Comparison of ENCODE assay signal across 10 mouse cellular contexts in genomic region chrX:99046360-99047055, GRCm38 (mm10). TPM values are rescaled to one million over a fixed set of nuclear protein-coding genes. Genes with fewer than 3 reads are reported as not detected.
A peak's percentile ranks its signal among the peaks of the same experiment; 100 is the strongest.
DNase-seq lines count a peak whose midpoint lies in the region; ATAC-seq and TF ChIP-seq lines count a peak whose summit lies in the region.
"Had no signal": no experiment of that assay in that cellular context is flagged by ENCODE, and none has a peak within 500 bp of the region (broad histone marks: within the 10 kb centered on the region; RNA-seq: fewer than 3 reads in every experiment).

No protein-coding gene starts in this region.

- H3K9me3 ChIP-seq in liver, embryonic 15.5 days (replicated peaks) = no peaks in the 10 kb centered on the region
- no peaks in the 10 kb centered on the region for H3K9me3 ChIP-seq in heart, embryonic 12.5 days (replicated peaks)
- H3K9me3 ChIP-seq in kidney, postnatal 0 days (replicated peaks; ENCODE audit: low read length) = no peaks in the 10 kb centered on the region
- no peaks in the 10 kb centered on the region for H3K9me3 ChIP-seq in midbrain, embryonic 14.5 days (ENCODE audit: control insufficient read depth, low read length)
- H3K9me3 ChIP-seq in hindbrain, postnatal 0 days (ENCODE audit: low read length) = no peaks in the 10 kb centered on the region

- WGBS in liver, embryonic 15.5 days (ENCODE audit: insufficient replicate concordance) = 30% methylated on average over 5 of the region's 5 CpGs
- 51% methylated on average over 5 of the region's 5 CpGs for WGBS in heart, embryonic 12.5 days
- WGBS in kidney, postnatal 0 days = 42% methylated on average over 5 of the region's 5 CpGs
- WGBS in midbrain, embryonic 14.5 days = 67% methylated on average over 5 of the region's 5 CpGs
- 79% methylated on average over 5 of the region's 5 CpGs for WGBS in hindbrain, postnatal 0 days

- no peak overlapping the region for H3K4me3 ChIP-seq in liver, embryonic 15.5 days (replicated peaks)
- no peak overlapping the region for H3K4me3 ChIP-seq in heart, embryonic 12.5 days
- no peak overlapping the region for H3K4me3 ChIP-seq in kidney, postnatal 0 days (replicated peaks; ENCODE audit: low read depth, low read length)
- no peak overlapping the region for H3K4me3 ChIP-seq in midbrain, embryonic 14.5 days (replicated peaks; ENCODE audit: low read depth, low read length)
- H3K4me3 ChIP-seq in hindbrain, postnatal 0 days (ENCODE audit: low read length) = no peak overlapping the region

- no peaks in the 10 kb centered on the region for H3K36me3 ChIP-seq in liver, embryonic 15.5 days (replicated peaks)
- no peaks in the 10 kb centered on the region for H3K36me3 ChIP-seq in heart, embryonic 12.5 days
- H3K36me3 ChIP-seq in kidney, postnatal 0 days (ENCODE audit: insufficient read depth, low read length) = no peaks in the 10 kb centered on the region
- H3K36me3 ChIP-seq in splenic B cell, adult 2 months (ENCODE audit: control insufficient read depth, insufficient read depth, low read length, poor library complexity, severe bottlenecking) = no peaks in the 10 kb centered on the region
- H3K36me3 ChIP-seq in midbrain, embryonic 14.5 days (ENCODE audit: control insufficient read depth, insufficient read depth, low read length) = no peaks in the 10 kb centered on the region
- no peaks in the 10 kb centered on the region for H3K36me3 ChIP-seq in hindbrain, postnatal 0 days (ENCODE audit: insufficient read depth, low read length)

- no peak overlapping the region for H3K4me2 ChIP-seq in liver, embryonic 15.5 days
- peak overlapping the region; percentile 25 for H3K4me2 ChIP-seq in heart, embryonic 12.5 days
- peak overlapping the region; percentile 24; the same call in 1 of the 2 replicates for H3K4me2 ChIP-seq in kidney, postnatal 0 days (ENCODE audit: low read length)
- no peak overlapping the region for H3K4me2 ChIP-seq in midbrain, embryonic 14.5 days (ENCODE audit: low read length)
- H3K4me2 ChIP-seq in hindbrain, postnatal 0 days (ENCODE audit: low read depth, low read length) = no peak overlapping the region

- H3K27me3 ChIP-seq in liver, embryonic 15.5 days = peaks cover 36% of the 10 kb centered on the region
- H3K27me3 ChIP-seq in heart, embryonic 12.5 days (replicated peaks) = peaks cover 20% of the 10 kb centered on the region; the same call in 1 of the 2 replicates
- H3K27me3 ChIP-seq in kidney, postnatal 0 days (ENCODE audit: insufficient read depth, low read length) = no peaks in the 10 kb centered on the region
- no peaks in the 10 kb centered on the region for H3K27me3 ChIP-seq in splenic B cell, adult 2 months (ENCODE audit: control insufficient read depth, insufficient read depth, low read length, poor library complexity, severe bottlenecking)
- peaks cover 32% of the 10 kb centered on the region; the same call in 1 of the 2 replicates for H3K27me3 ChIP-seq in midbrain, embryonic 14.5 days (ENCODE audit: control insufficient read depth, insufficient read depth, low read length)
- no peaks in the 10 kb centered on the region for H3K27me3 ChIP-seq in hindbrain, postnatal 0 days (ENCODE audit: insufficient read depth, low read length)

- no peaks in the 10 kb centered on the region for H3K4me1 ChIP-seq in liver, embryonic 15.5 days (replicated peaks)
- peaks cover 59% of the 10 kb centered on the region for H3K4me1 ChIP-seq in heart, embryonic 12.5 days (replicated peaks)
- H3K4me1 ChIP-seq in kidney, postnatal 0 days (replicated peaks; ENCODE audit: insufficient read depth, low read length) = 0 out of 2 replicates have a peak, but pooled peaks cover 3% of the 10 kb centered on the region
- no peaks in the 10 kb centered on the region for H3K4me1 ChIP-seq in midbrain, embryonic 14.5 days (ENCODE audit: control insufficient read depth, insufficient read depth, low read length)
- no peaks in the 10 kb centered on the region for H3K4me1 ChIP-seq in hindbrain, postnatal 0 days (ENCODE audit: insufficient read depth, low read length)

- H3K9ac ChIP-seq in liver, embryonic 15.5 days = no peak overlapping the region
- no peak overlapping the region for H3K9ac ChIP-seq in heart, embryonic 12.5 days
- no peak overlapping the region for H3K9ac ChIP-seq in kidney, postnatal 0 days (ENCODE audit: low read depth, low read length)
- H3K9ac ChIP-seq in midbrain, embryonic 14.5 days (replicated peaks; ENCODE audit: low read length) = no peak overlapping the region
- no peak overlapping the region for H3K9ac ChIP-seq in hindbrain, postnatal 0 days (replicated peaks; ENCODE audit: low read length)

- no peak for TF ChIP-seq CTCF in kidney, postnatal 0 days (IDR thresholded peaks at IDR 0.05; ENCODE audit: low read depth)
- TF ChIP-seq CTCF in hindbrain, postnatal 0 days (IDR thresholded peaks at IDR 0.05; ENCODE audit: low read depth) = no peak

- 0 out of 2 replicates have a peak, but pooled peaks have one; percentile 20 for ATAC-seq in liver, embryonic 15.5 days (ENCODE audit: insufficient read depth)
- no peak for ATAC-seq in heart, embryonic 12.5 days (ENCODE audit: insufficient number of reproducible peaks, low FRiP score)
- ATAC-seq in kidney, postnatal 0 days (replicated peaks; ENCODE audit: low FRiP score, low read depth) = no peak
- no peak for ATAC-seq in midbrain, embryonic 14.5 days (ENCODE audit: low FRiP score, low TSS enrichment)
- no peak for ATAC-seq in hindbrain, postnatal 0 days
- ATAC-seq: hindbrain, embryonic 16.5 days had no signal

- DNase-seq in liver (no peak), adipocyte (ENCODE audit: low spot score) (no peak)
- DNase-seq in kidney, postnatal 0 days (ENCODE audit: low spot score) = peak; percentile 35
- peak; percentile 3 for DNase-seq in splenic B cell, adult 2 months (ENCODE audit: low read depth, low spot score)
- DNase-seq in midbrain, embryonic 14.5 days = no peak
- no peak for DNase-seq in hindbrain, postnatal 0 days (ENCODE audit: low spot score)
- DNase-seq: spleen, adult 18-20 months had no signal

- H3K27ac ChIP-seq in liver, embryonic 15.5 days (replicated peaks) = no peak overlapping the region
- H3K27ac ChIP-seq in heart, embryonic 12.5 days (ENCODE audit: poor library complexity, severe bottlenecking) = peak overlapping the region; percentile 59
- H3K27ac ChIP-seq in kidney, postnatal 0 days = peak overlapping the region; percentile 81
- no peak overlapping the region for H3K27ac ChIP-seq in midbrain, embryonic 14.5 days (replicated peaks; ENCODE audit: low read depth, low read length)
- no peak overlapping the region for H3K27ac ChIP-seq in hindbrain, postnatal 0 days

RNA-seq across cellular contexts. Expression of gene Stard8, which starts 43.5 kb away (rescaled TPM):
- 3.3 and 3.4 TPM in 2 replicates for polyA plus RNA-seq in liver, embryonic 15.5 days (2015; fragmentation: Nextera tagmentation; extraction: Ambion mirVana)
- 19.8 and 19.9 TPM in 2 replicates for polyA plus RNA-seq in heart, embryonic 12.5 days (2016; fragmentation: Nextera tagmentation; extraction: Ambion mirVana)
- polyA plus RNA-seq in kidney, postnatal 0 days (2015; fragmentation: Nextera tagmentation; extraction: Ambion mirVana) = 18.5 and 20.4 TPM in 2 replicates
- polyA plus RNA-seq in midbrain, embryonic 14.5 days (2014; fragmentation: Nextera tagmentation; extraction: Ambion mirVana) = 1.5 and 4.8 TPM in 2 replicates
- 8.2 and 13.0 TPM in 2 replicates for total RNA-seq in hindbrain, postnatal 0 days (2014; rRNA removed)
- polyA plus RNA-seq in hindbrain, postnatal 0 days (2015; fragmentation: Nextera tagmentation; extraction: Ambion mirVana) = 4.2 and 4.6 TPM in 2 replicates

Comparison
In these comparisons a context has a peak if more than half of its experiments do, and no peak if none do; other contexts are left out.
1. H3K27ac ChIP-seq: peak in heart, embryonic 12.5 days (single experiment) and kidney, postnatal 0 days (single experiment); none in liver, embryonic 15.5 days (single experiment), midbrain, embryonic 14.5 days (single experiment) and hindbrain, postnatal 0 days (single experiment).
2. H3K4me2 ChIP-seq: peak in heart, embryonic 12.5 days (single experiment) and kidney, postnatal 0 days (single experiment); none in liver, embryonic 15.5 days (single experiment), midbrain, embryonic 14.5 days (single experiment) and hindbrain, postnatal 0 days (single experiment).
3. DNase-seq: peak in kidney, postnatal 0 days (single experiment) and splenic B cell, adult 2 months (single experiment); none in liver (single experiment), midbrain, embryonic 14.5 days (single experiment), hindbrain, postnatal 0 days (single experiment) and adipocyte (single experiment).